Mouse (Mus musculus): ENCODE results near the gene Gps2. TPM values are rescaled to one million over a fixed set of nuclear protein-coding genes. Genes with fewer than 3 reads are reported as not detected.

Gene Gps2
- polyA plus RNA-seq, 1 experiment from 2014 or later: 90.8 TPM

DNA sequence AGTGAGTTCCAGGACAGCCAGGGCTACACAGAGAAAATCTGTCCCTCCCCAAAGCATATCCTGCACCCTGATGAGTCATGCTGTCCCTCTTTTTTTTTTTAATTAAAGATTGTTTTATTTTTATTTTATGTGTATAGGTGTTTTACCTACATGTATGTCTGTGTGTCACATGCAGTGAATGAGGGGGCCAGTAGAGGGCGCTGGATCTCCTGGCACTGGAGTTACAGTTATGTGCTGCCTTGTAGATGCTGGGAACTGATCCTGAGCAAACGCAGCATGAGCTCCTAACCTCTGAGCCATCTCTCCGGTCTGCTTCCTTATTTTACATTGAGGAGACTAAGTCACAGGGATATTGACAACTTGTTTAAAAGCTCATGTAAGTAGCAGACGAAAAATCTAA lies 30.6 kb upstream of the Gps2 start:
- no peak for ATAC-seq (ENCODE audit: insufficient number of reproducible peaks, low FRiP score, low TSS enrichment, low read depth)
- peaks cover 12% of the 10 kb centered on the region for H3K4me1 ChIP-seq (ENCODE audit: control insufficient read depth, insufficient read depth, low read length)
- no peak overlapping the region for H3K9ac ChIP-seq (ENCODE audit: low read length)
- WGBS: 60% methylated on average over 4 of the region's 4 CpGs
- no peaks in the 10 kb centered on the region for H3K36me3 ChIP-seq (ENCODE audit: control insufficient read depth, insufficient read depth, low read length)
- peak; percentile 57 for DNase-seq (ENCODE audit: low spot score)
- no peaks in the 10 kb centered on the region for H3K27me3 ChIP-seq (ENCODE audit: control insufficient read depth, insufficient read depth, low read length)
- H3K9me3 ChIP-seq (ENCODE audit: control insufficient read depth, low read length): no peaks in the 10 kb centered on the region
- H3K4me3 ChIP-seq (ENCODE audit: low read depth, low read length): no peak overlapping the region
- H3K27ac ChIP-seq (replicated peaks; ENCODE audit: low read depth, low read length): no peak overlapping the region
- H3K4me2 ChIP-seq (ENCODE audit: low read depth, severe bottlenecking): no peak overlapping the region

GRCm38 (mm10) chr11:69883527-69884151 lies 30.0 kb upstream of the Gps2 start:
- Histone ChIP-seq H3K4me2 (ENCODE audit: low read depth, severe bottlenecking) (no peak overlapping the region), H3K27ac (replicated peaks; ENCODE audit: low read depth, low read length) (no peak overlapping the region), H3K27me3 (ENCODE audit: control insufficient read depth, insufficient read depth, low read length) (no peaks in the 10 kb centered on the region), H3K4me3 (ENCODE audit: low read depth, low read length) (no peak overlapping the region), H3K9me3 (ENCODE audit: control insufficient read depth, low read length) (no peaks in the 10 kb centered on the region), H3K9ac (ENCODE audit: low read length) (no peak overlapping the region), H3K36me3 (ENCODE audit: control insufficient read depth, insufficient read depth, low read length) (no peaks in the 10 kb centered on the region), H3K4me1 (ENCODE audit: control insufficient read depth, insufficient read depth, low read length) (peaks cover 12% of the 10 kb centered on the region)
- 88% methylated on average over 8 of the region's 8 CpGs for WGBS
- no peak for ATAC-seq (ENCODE audit: insufficient number of reproducible peaks, low FRiP score, low TSS enrichment, low read depth)
- DNase-seq (ENCODE audit: low spot score): no peak

DNA sequence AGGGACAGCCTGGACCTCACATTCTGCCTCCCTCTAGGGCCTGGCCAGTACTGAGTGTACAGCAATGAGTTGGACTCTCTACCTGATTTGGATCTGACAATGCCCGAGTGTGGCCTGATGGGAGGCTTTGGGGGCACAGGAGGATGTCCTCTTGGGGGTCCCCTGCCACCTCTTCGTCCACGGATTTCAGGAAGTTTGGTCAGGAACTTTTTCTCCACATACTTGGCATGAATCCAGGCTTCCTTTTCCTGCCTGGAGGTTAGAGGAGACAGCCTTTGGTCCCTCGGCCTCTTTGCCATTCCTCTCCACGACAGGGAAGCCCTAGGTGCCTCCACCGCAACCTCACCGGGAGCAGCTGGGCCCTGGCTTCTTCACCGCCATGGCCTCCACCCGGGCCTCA lies 29.4 kb upstream of the Gps2 start:
- 85% methylated on average over 9 of the region's 9 CpGs for WGBS
- no peak overlapping the region for H3K27ac ChIP-seq (replicated peaks; ENCODE audit: low read depth, low read length)
- ATAC-seq (ENCODE audit: insufficient number of reproducible peaks, low FRiP score, low TSS enrichment, low read depth) (no peak), DNase-seq (ENCODE audit: low spot score) (no peak)
- no peak overlapping the region for H3K4me3 ChIP-seq (ENCODE audit: low read depth, low read length)
- peaks cover 11% of the 10 kb centered on the region for H3K4me1 ChIP-seq (ENCODE audit: control insufficient read depth, insufficient read depth, low read length)
- H3K4me2 ChIP-seq (ENCODE audit: low read depth, severe bottlenecking): no peak overlapping the region
- H3K9me3 ChIP-seq (ENCODE audit: control insufficient read depth, low read length): no peaks in the 10 kb centered on the region
- no peaks in the 10 kb centered on the region for H3K36me3 ChIP-seq (ENCODE audit: control insufficient read depth, insufficient read depth, low read length)
- H3K27me3 ChIP-seq (ENCODE audit: control insufficient read depth, insufficient read depth, low read length): no peaks in the 10 kb centered on the region
- no peak overlapping the region for H3K9ac ChIP-seq (ENCODE audit: low read length)

DNA sequence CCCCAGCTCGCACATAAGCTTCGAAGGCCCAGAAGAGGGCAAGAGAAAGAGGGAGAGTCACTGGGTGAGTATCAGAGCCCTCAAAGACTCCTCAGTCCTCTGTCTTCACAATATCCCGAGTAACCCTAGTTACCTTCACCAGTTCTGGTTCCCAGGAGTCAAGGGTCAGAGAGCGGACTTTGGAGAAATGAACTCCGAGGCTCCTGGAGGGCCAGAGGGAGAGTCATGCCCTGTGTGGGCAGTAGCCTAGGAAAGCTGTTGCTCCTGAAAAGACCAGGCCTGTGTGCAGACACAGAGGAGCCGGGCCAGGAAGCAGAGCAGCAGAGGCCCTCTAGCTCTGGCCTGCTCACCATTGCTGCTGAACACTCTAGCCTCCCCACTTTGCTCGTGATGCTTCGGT lies 29.0 kb upstream of the Gps2 start:
- no peak for ATAC-seq (ENCODE audit: insufficient number of reproducible peaks, low FRiP score, low TSS enrichment, low read depth)
- H3K36me3 ChIP-seq (ENCODE audit: control insufficient read depth, insufficient read depth, low read length): no peaks in the 10 kb centered on the region
- no peak for DNase-seq (ENCODE audit: low spot score)

DNA sequence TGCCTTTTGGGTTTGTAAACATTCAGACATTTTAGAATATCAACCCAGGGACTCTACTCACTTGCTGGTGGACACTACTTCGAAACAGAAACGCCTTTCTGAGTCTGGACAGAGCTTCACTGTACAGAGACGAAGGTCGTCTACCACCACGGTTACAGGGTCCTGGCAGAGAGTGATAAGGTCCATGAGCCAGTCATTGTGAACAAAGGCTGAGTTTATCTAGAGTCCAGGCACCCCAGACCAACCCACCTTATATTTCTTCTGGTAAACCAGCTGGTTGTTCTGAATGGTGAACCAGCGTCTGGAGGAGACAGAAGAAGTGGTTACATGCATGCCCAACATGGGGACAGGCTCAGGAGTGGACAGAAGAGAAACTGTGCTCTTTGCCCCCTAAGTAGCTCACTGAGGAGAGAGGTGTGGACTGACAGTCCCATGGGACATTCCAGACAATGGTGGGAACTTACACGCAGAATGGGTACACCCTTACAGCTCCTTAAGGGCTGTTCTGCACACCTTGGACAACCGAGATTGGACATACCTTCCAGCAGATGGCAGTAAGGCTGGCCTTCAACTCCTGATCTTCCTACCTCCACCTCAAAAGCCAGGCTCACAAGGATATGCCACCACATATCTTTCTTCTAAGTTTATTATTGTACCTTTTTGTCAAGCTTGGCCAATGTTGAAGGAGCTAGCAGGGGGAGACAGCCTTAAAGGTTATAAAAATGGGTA lies 26.6 kb upstream of the Gps2 start:
- no peak for DNase-seq (ENCODE audit: low spot score)
- Histone ChIP-seq H3K4me3 (ENCODE audit: low read depth, low read length) (no peak overlapping the region), H3K27me3 (ENCODE audit: control insufficient read depth, insufficient read depth, low read length) (no peaks in the 10 kb centered on the region), H3K4me2 (ENCODE audit: low read depth, severe bottlenecking) (no peak overlapping the region), H3K27ac (replicated peaks; ENCODE audit: low read depth, low read length) (no peak overlapping the region), H3K36me3 (ENCODE audit: control insufficient read depth, insufficient read depth, low read length) (no peaks in the 10 kb centered on the region), H3K9me3 (ENCODE audit: control insufficient read depth, low read length) (no peaks in the 10 kb centered on the region), H3K4me1 (ENCODE audit: control insufficient read depth, insufficient read depth, low read length) (no peaks in the 10 kb centered on the region), H3K9ac (ENCODE audit: low read length) (no peak overlapping the region)
- 78% methylated on average over 8 of the region's 8 CpGs for WGBS
- ATAC-seq (ENCODE audit: insufficient number of reproducible peaks, low FRiP score, low TSS enrichment, low read depth): no peak

More for the DNA sequence above, 29.0 kb upstream of the Gps2 start:
- no peaks in the 10 kb centered on the region for H3K27me3 ChIP-seq (ENCODE audit: control insufficient read depth, insufficient read depth, low read length)
- H3K4me2 ChIP-seq (ENCODE audit: low read depth, severe bottlenecking): no peak overlapping the region
- no peak overlapping the region for H3K4me3 ChIP-seq (ENCODE audit: low read depth, low read length)
- no peak overlapping the region for H3K9ac ChIP-seq (ENCODE audit: low read length)
- peaks cover 7% of the 10 kb centered on the region for H3K4me1 ChIP-seq (ENCODE audit: control insufficient read depth, insufficient read depth, low read length)
- no peaks in the 10 kb centered on the region for H3K9me3 ChIP-seq (ENCODE audit: control insufficient read depth, low read length)
- no peak overlapping the region for H3K27ac ChIP-seq (replicated peaks; ENCODE audit: low read depth, low read length)
- WGBS: 86% methylated on average over 8 of the region's 8 CpGs

DNA sequence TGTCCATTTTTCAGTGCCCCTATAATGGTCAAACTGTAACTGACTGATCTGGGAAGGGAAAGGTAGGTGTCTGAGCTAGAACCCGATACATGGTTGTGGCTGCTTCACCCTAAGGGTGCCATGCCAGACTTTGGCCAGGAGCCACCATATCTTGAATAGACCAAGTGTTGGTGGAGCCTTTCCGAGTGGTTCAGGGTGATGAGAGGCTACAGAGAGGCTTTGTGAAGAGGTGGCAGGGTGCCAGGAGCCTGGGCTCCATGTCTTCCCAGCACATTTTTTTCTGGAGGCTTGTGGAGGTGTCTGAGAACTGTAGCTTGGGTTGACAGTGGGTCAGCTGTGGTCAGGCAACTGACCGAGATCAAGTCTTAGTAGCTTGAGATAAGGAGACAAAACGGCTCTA lies 22.2 kb upstream of the Gps2 start:
- H3K27me3 ChIP-seq (ENCODE audit: control insufficient read depth, insufficient read depth, low read length): no peaks in the 10 kb centered on the region
- no peak for ATAC-seq (ENCODE audit: insufficient number of reproducible peaks, low FRiP score, low TSS enrichment, low read depth)

DNA sequence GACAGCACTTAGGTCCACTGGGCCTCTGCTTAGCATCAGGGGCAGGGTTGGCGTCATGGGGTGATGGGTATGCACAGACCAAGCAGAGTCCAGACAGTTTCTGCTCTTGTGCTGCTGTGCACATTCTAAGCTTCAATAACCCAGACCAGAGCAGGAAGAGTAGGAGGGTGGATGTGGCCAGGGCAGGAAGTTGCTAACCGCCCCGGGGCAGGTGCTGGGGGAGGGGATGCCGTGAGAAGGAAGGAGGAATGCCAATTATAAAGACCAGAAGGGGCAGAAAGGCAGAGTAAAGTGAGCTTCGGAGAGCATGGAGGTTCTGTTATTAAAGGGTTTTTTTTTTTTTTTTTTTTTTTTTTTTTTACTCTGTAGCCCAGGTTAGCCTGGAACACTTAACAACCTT lies 19.0 kb upstream of the Gps2 start:
- DNase-seq (ENCODE audit: low spot score) (no peak), ATAC-seq (ENCODE audit: insufficient number of reproducible peaks, low FRiP score, low TSS enrichment, low read depth) (no peak)
- H3K27me3 ChIP-seq (ENCODE audit: control insufficient read depth, insufficient read depth, low read length): no peaks in the 10 kb centered on the region
- H3K4me3 ChIP-seq (ENCODE audit: low read depth, low read length): no peak overlapping the region
- no peaks in the 10 kb centered on the region for H3K9me3 ChIP-seq (ENCODE audit: control insufficient read depth, low read length)
- WGBS: 70% methylated on average over 5 of the region's 5 CpGs
- H3K36me3 ChIP-seq (ENCODE audit: control insufficient read depth, insufficient read depth, low read length): no peaks in the 10 kb centered on the region
- no peak overlapping the region for H3K9ac ChIP-seq (ENCODE audit: low read length)
- H3K4me1 ChIP-seq (ENCODE audit: control insufficient read depth, insufficient read depth, low read length): peaks cover 7% of the 10 kb centered on the region
- no peak overlapping the region for H3K4me2 ChIP-seq (ENCODE audit: low read depth, severe bottlenecking)
- no peak overlapping the region for H3K27ac ChIP-seq (replicated peaks; ENCODE audit: low read depth, low read length)

More for the DNA sequence above, 22.2 kb upstream of the Gps2 start:
- 83% methylated on average over 4 of the region's 4 CpGs for WGBS
- no peak overlapping the region for H3K4me2 ChIP-seq (ENCODE audit: low read depth, severe bottlenecking)
- no peaks in the 10 kb centered on the region for H3K4me1 ChIP-seq (ENCODE audit: control insufficient read depth, insufficient read depth, low read length)
- no peaks in the 10 kb centered on the region for H3K36me3 ChIP-seq (ENCODE audit: control insufficient read depth, insufficient read depth, low read length)
- no peak for DNase-seq (ENCODE audit: low spot score)
- H3K9ac ChIP-seq (ENCODE audit: low read length): no peak overlapping the region
- no peak overlapping the region for H3K27ac ChIP-seq (replicated peaks; ENCODE audit: low read depth, low read length)
- H3K9me3 ChIP-seq (ENCODE audit: control insufficient read depth, low read length): no peaks in the 10 kb centered on the region
- H3K4me3 ChIP-seq (ENCODE audit: low read depth, low read length): no peak overlapping the region

- WGBS: 78% methylated on average over 4 of the region's 4 CpGs
- DNase-seq (ENCODE audit: low spot score): no peak
Measured at GRCm38 (mm10) chr11:69895291-69895690, 18.4 kb upstream of the Gps2 start, which contains the start of gene Acap1. Gene Acap1 (minus strand): TSS chr11:69895539.

More at GRCm38 (mm10) chr11:69895291-69895690, 18.4 kb upstream of the Gps2 start, which contains the start of gene Acap1:
- Histone ChIP-seq H3K4me2 (ENCODE audit: low read depth, severe bottlenecking) (no peak within 1 kb of the TSS), H3K27ac (replicated peaks; ENCODE audit: low read depth, low read length) (no peak within 1 kb of the TSS), H3K36me3 (ENCODE audit: control insufficient read depth, insufficient read depth, low read length) (no peaks in the 10 kb centered on the region), H3K9ac (ENCODE audit: low read length) (no peak within 1 kb of the TSS), H3K4me1 (ENCODE audit: control insufficient read depth, insufficient read depth, low read length) (peaks cover 10% of the 10 kb centered on the region), H3K9me3 (ENCODE audit: control insufficient read depth, low read length) (no peaks in the 10 kb centered on the region), H3K27me3 (ENCODE audit: control insufficient read depth, insufficient read depth, low read length) (no peaks in the 10 kb centered on the region), H3K4me3 (ENCODE audit: low read depth, low read length) (no peak within 1 kb of the TSS)
- ATAC-seq (ENCODE audit: insufficient number of reproducible peaks, low FRiP score, low TSS enrichment, low read depth): no peak

All from limb, embryonic 11.5 days (tissue).